Mouse (Mus musculus): ENCODE results near the gene Dock1.

- TF ChIP-seq CTCF (IDR thresholded peaks at IDR 0.05; ENCODE audit: extremely low read depth, insufficient read depth, low read length) (no peak), POLR2A (IDR thresholded peaks at IDR 0.05; ENCODE audit: extremely low read depth, insufficient read depth, low read length) (no peak)
These were observed 29.5 kb downstream of the Dock1 start for GRCm38 (mm10) chr7:134700001-134700400.
